8 mouse cellular contexts compared by ENCODE assay signal in the genomic region with DNA sequence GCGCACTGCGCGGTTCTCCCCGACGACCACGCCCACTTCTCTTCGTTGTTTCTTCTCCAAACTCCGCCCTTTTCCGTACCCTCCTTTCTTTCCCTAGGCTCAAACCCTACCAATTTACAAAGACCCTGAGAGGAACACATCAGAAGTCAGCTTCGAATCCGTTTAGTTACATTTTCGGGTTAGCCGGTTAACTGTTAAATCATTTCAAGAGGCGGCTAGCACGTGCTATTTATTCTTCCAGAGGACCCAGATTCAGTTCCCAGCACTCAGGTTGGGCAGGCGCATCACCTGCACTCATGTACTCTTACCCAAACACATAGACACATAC. TPM values are rescaled to one million over a fixed set of nuclear protein-coding genes. Genes with fewer than 3 reads are reported as not detected.
DNase-seq lines count a peak whose midpoint lies in the region; ATAC-seq and TF ChIP-seq lines count a peak whose summit lies in the region.

Guk1 (minus strand) TSS at position 154 of the 328 bp plus-strand sequence.

- no peaks in the 10 kb centered on the region for H3K9me3 ChIP-seq in ES-Bruce4 (replicated peaks; ENCODE audit: control insufficient read depth, insufficient read depth, low read length, poor library complexity, severe bottlenecking)
- H3K9me3 ChIP-seq in forebrain, embryonic 12.5 days = no peaks in the 10 kb centered on the region
- no peaks in the 10 kb centered on the region for H3K9me3 ChIP-seq in hindbrain, embryonic 10.5 days
- no peaks in the 10 kb centered on the region for H3K9me3 ChIP-seq in liver, embryonic 12.5 days (replicated peaks)
- H3K9me3 ChIP-seq in stomach, postnatal 0 days (ENCODE audit: control insufficient read depth, low read length) = no peaks in the 10 kb centered on the region

- peak within 1 kb of the TSS; percentile 74 for H3K27ac ChIP-seq in ES-Bruce4 (ENCODE audit: insufficient read depth, low read length)
- peak within 1 kb of the TSS; percentile 88 for H3K27ac ChIP-seq in forebrain, embryonic 12.5 days
- H3K27ac ChIP-seq in hindbrain, embryonic 10.5 days = peak within 1 kb of the TSS; percentile 89
- H3K27ac ChIP-seq in liver, embryonic 12.5 days = peak within 1 kb of the TSS; percentile 96
- peak within 1 kb of the TSS; percentile 96 for H3K27ac ChIP-seq in stomach, postnatal 0 days (replicated peaks)

- H3K4me2 ChIP-seq in forebrain, embryonic 12.5 days = peak within 1 kb of the TSS; percentile 64
- H3K4me2 ChIP-seq in liver, embryonic 12.5 days = peak within 1 kb of the TSS; percentile 92
- H3K4me2 ChIP-seq in stomach, postnatal 0 days (replicated peaks; ENCODE audit: low read depth) = peak within 1 kb of the TSS; percentile 80

- TF ChIP-seq CTCF in ES-Bruce4 (IDR thresholded peaks at IDR 0.05; ENCODE audit: low read depth, low read length) = no peak
- TF ChIP-seq CTCF in stomach, postnatal 0 days (IDR thresholded peaks at IDR 0.05; ENCODE audit: low read depth) = no peak

- H3K27me3 ChIP-seq in ES-Bruce4 (ENCODE audit: control insufficient read depth, insufficient read depth, low read length, poor library complexity, severe bottlenecking) = no peaks in the 10 kb centered on the region
- no peaks in the 10 kb centered on the region for H3K27me3 ChIP-seq in forebrain, embryonic 12.5 days
- H3K27me3 ChIP-seq in hindbrain, embryonic 10.5 days (ENCODE audit: insufficient read depth, poor library complexity, severe bottlenecking) = no peaks in the 10 kb centered on the region
- peaks cover 12% of the 10 kb centered on the region; the same call in 1 of the 2 replicates for H3K27me3 ChIP-seq in liver, embryonic 12.5 days (replicated peaks)
- H3K27me3 ChIP-seq in stomach, postnatal 0 days (ENCODE audit: control insufficient read depth, insufficient read depth, low read length) = no peaks in the 10 kb centered on the region

- peak; percentile 33; the same call in 1 of the 2 replicates for ATAC-seq in forebrain, embryonic 12.5 days (ENCODE audit: low FRiP score)
- ATAC-seq in liver, embryonic 12.5 days = 0 out of 2 replicates have a peak, but pooled peaks have one; percentile 0
- no peak for ATAC-seq in stomach, postnatal 0 days (ENCODE audit: low FRiP score, low TSS enrichment)

- H3K4me3 ChIP-seq in ES-Bruce4 (ENCODE audit: low read depth, low read length) = peak within 1 kb of the TSS; percentile 91
- peak within 1 kb of the TSS; percentile 60 for H3K4me3 ChIP-seq in forebrain, embryonic 12.5 days (replicated peaks)
- H3K4me3 ChIP-seq in hindbrain, embryonic 10.5 days = peak within 1 kb of the TSS; percentile 73
- peak within 1 kb of the TSS; percentile 73 for H3K4me3 ChIP-seq in liver, embryonic 12.5 days
- H3K4me3 ChIP-seq in stomach, postnatal 0 days (ENCODE audit: low read depth, low read length) = peak within 1 kb of the TSS; percentile 63

- H3K9ac ChIP-seq in ES-Bruce4 (ENCODE audit: low read depth, poor library complexity, severe bottlenecking) = peak within 1 kb of the TSS; percentile 69
- peak within 1 kb of the TSS; percentile 57 for H3K9ac ChIP-seq in forebrain, embryonic 12.5 days
- peak within 1 kb of the TSS; percentile 82 for H3K9ac ChIP-seq in liver, embryonic 12.5 days
- peak within 1 kb of the TSS; percentile 80 for H3K9ac ChIP-seq in stomach, postnatal 0 days (ENCODE audit: low read length)

- TF ChIP-seq POLR2A in ES-Bruce4 (IDR thresholded peaks at IDR 0.05; ENCODE audit: insufficient read depth, low read length) = no peak

- peak; percentile 93 for DNase-seq in embryo, embryonic 11 days
- no peak for DNase-seq in embryo, embryonic 10 days (ENCODE audit: low spot score)
- no peak for DNase-seq in hindbrain, embryonic 10.5 days (ENCODE audit: low spot score)
- DNase-seq in stomach, postnatal 0 days (ENCODE audit: low spot score) = no peak
- DNase-seq in lung, postnatal 4 days = no peak

- TF ChIP-seq EP300 in ES-Bruce4 (IDR thresholded peaks at IDR 0.05; ENCODE audit: insufficient read depth, low read depth, low read length) = no peak
- no peak for TF ChIP-seq EP300 in stomach, postnatal 0 days (optimal IDR thresholded peaks at IDR 0.05)

- peaks cover 3% of the 10 kb centered on the region for H3K4me1 ChIP-seq in ES-Bruce4 (ENCODE audit: control insufficient read depth, insufficient read depth, low read length)
- H3K4me1 ChIP-seq in forebrain, embryonic 12.5 days = peaks cover 12% of the 10 kb centered on the region
- peaks cover 20% of the 10 kb centered on the region for H3K4me1 ChIP-seq in hindbrain, embryonic 10.5 days (replicated peaks)
- peaks cover 34% of the 10 kb centered on the region for H3K4me1 ChIP-seq in liver, embryonic 12.5 days
- H3K4me1 ChIP-seq in stomach, postnatal 0 days (replicated peaks; ENCODE audit: control insufficient read depth, insufficient read depth) = peaks cover 2% of the 10 kb centered on the region; the same call in 1 of the 2 replicates

- no peaks in the 10 kb centered on the region for H3K36me3 ChIP-seq in ES-Bruce4 (ENCODE audit: control insufficient read depth, insufficient read depth, low read length, poor library complexity, severe bottlenecking)
- no peaks in the 10 kb centered on the region for H3K36me3 ChIP-seq in forebrain, embryonic 12.5 days (replicated peaks)
- H3K36me3 ChIP-seq in hindbrain, embryonic 10.5 days = 0 out of 2 replicates have a peak, but pooled peaks cover under 1% of the 10 kb centered on the region
- no peaks in the 10 kb centered on the region for H3K36me3 ChIP-seq in liver, embryonic 12.5 days
- no peaks in the 10 kb centered on the region for H3K36me3 ChIP-seq in stomach, postnatal 0 days (ENCODE audit: control insufficient read depth, insufficient read depth, low read length)

- WGBS in forebrain, embryonic 12.5 days = 5% methylated on average over 16 of the region's 16 CpGs
- WGBS in hindbrain, embryonic 10.5 days = 6% methylated on average over 16 of the region's 16 CpGs
- WGBS in liver, embryonic 12.5 days (ENCODE audit: insufficient replicate concordance) = 6% methylated on average over 16 of the region's 16 CpGs
- 4% methylated on average over 16 of the region's 16 CpGs for WGBS in stomach, postnatal 0 days

RNA-seq across cellular contexts. Expression of gene Guk1, which starts in this region (rescaled TPM):
- polyA plus RNA-seq in ES-Bruce4 (2011; ENCODE audit: insufficient read depth, insufficient read length, low read depth, missing spikeins) = 54.0 and 54.9 TPM in 2 replicates
- polyA plus RNA-seq in forebrain, embryonic 12.5 days (2016; fragmentation: Nextera tagmentation; extraction: Ambion mirVana) = 83.4 and 95.5 TPM in 2 replicates
- 113 and 119 TPM in 2 replicates for polyA plus RNA-seq in hindbrain, embryonic 10.5 days (2016; fragmentation: Nextera tagmentation; extraction: Ambion mirVana)
- polyA plus RNA-seq in liver, embryonic 12.5 days (2016; fragmentation: Nextera tagmentation; extraction: Ambion mirVana) = 73.7 and 81.3 TPM in 2 replicates
- polyA plus RNA-seq in stomach, postnatal 0 days (2015; fragmentation: Nextera tagmentation; extraction: Ambion mirVana) = 176 and 182 TPM in 2 replicates
